Mouse (Mus musculus): ENCODE measurements around the gene Fgfr4. TPM values are rescaled to one million over a fixed set of nuclear protein-coding genes. Genes with fewer than 3 reads are reported as not detected.

Gene Fgfr4
- not detected in 2 replicates for polyA plus RNA-seq (2011; ENCODE audit: insufficient read depth, insufficient read length, low replicate concordance, missing spikeins)

- Histone ChIP-seq H3K4me3 (replicated peaks; ENCODE audit: control insufficient read depth, low read depth, low read length) (no peak within 1 kb of the TSS), H3K27ac (ENCODE audit: control insufficient read depth, insufficient read depth, low read depth, low read length, poor library complexity) (no peak within 1 kb of the TSS), H3K4me1 (ENCODE audit: control insufficient read depth, insufficient read depth, low read length) (no peaks in the 10 kb centered on the region; the same call in 1 of the 2 replicates)
- TF ChIP-seq POLR2A (IDR thresholded peaks at IDR 0.05; ENCODE audit: borderline replicate concordance, control insufficient read depth, low read depth, low read length) (no peak), CTCF (IDR thresholded peaks at IDR 0.05; ENCODE audit: control insufficient read depth, insufficient read depth, low read length) (no peak)
- 4% methylated on average over 61 of the region's 68 CpGs for WGBS
These were observed at the start of gene Fgfr4 for GRCm38 (mm10) chr13:55152621-55153415. Gene Fgfr4, plus strand, starts transcription at chr13:55152640.

DNA sequence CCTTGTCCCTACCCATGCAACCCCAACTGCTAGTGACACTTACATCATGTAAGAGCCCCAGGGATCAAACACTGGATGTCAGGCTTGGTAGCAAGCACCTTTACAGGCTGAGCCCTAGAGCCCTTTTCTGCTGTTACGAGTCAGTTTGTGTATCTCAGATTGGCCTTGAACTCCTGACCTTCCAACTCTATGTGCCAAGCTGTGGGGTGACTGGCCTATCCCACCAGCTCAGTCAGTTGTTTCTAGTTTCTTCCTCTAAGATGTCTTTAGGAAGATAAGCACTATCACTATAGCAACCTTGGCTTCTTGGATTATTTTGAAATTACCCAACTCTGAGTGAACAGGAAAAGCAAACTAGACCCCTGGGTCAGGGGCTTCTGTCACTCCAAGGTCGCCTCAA lies 49.1 kb upstream of the Fgfr4 start:
- H3K4me1 ChIP-seq (ENCODE audit: control insufficient read depth, insufficient read depth, low read length) = peaks cover 5% of the 10 kb centered on the region; the same call in 1 of the 2 replicates
- H3K4me3 ChIP-seq (replicated peaks; ENCODE audit: control insufficient read depth, low read depth, low read length) = no peak overlapping the region
- H3K27ac ChIP-seq (ENCODE audit: control insufficient read depth, insufficient read depth, low read depth, low read length, poor library complexity) = no peak overlapping the region
- TF ChIP-seq CTCF (IDR thresholded peaks at IDR 0.05; ENCODE audit: control insufficient read depth, insufficient read depth, low read length) = no peak
- no peak for TF ChIP-seq POLR2A (IDR thresholded peaks at IDR 0.05; ENCODE audit: borderline replicate concordance, control insufficient read depth, low read depth, low read length)
- WGBS = 70% methylated on average over 2 of the region's 2 CpGs

DNA sequence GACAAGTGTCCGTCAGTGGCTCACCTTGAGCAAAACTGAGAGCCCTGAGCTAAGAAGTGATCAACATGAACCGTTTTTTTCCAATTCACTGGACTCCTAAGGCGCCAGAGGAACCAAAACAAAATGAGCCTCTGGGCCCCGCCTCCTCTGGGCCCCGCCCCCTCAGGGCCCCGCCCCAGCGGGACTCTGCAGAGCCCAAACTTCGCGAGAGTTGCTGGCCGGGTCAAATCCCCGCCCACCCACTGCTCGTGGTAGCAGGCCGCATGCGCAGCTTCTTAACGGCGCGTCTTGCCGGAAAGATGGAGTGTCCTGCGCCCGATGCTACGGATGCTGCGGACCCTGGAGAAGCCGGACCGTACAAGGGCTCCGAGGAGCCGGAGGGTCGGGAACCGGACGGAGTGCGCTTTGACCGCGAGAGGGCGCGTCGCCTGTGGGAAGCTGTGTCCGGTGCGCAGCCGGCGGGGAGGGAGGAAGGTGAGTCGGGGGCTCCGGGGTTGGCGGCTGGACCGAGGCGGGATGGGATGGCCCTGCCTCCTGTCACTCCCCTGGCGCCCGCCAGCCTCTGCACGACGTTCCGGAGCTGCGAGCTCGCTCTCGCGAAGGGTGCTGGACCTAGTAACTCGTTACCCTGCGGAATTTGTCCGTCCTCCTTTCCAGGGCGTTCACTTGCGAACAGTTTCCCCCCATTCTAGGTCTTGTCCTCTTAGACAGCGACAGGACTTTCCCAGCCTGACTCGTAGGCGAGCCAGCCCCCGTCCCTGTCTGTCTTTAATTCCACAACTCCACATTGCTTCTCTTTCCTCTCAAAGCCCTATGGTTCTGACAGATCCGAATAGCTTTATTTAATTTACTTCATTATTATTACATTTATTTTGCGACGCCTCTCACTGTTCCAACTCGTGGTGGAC lies 47.1 kb upstream of the Fgfr4 start, which contains the start of gene Zfp346:
Gene Zfp346 (plus strand): TSS at position 267 of the 908 bp plus-strand sequence.
- under 1% methylated on average over 66 of the region's 66 CpGs for WGBS

GRCm38 (mm10) chr13:55105953-55106691 lies 46.3 kb upstream of the Fgfr4 start:
- TF ChIP-seq CTCF (IDR thresholded peaks at IDR 0.05; ENCODE audit: control insufficient read depth, insufficient read depth, low read length) (no peak), POLR2A (IDR thresholded peaks at IDR 0.05; ENCODE audit: borderline replicate concordance, control insufficient read depth, low read depth, low read length) (no peak)
- WGBS = 23% methylated on average over 8 of the region's 8 CpGs

More for the DNA sequence above, 47.1 kb upstream of the Fgfr4 start, which contains the start of gene Zfp346:
- H3K27ac ChIP-seq (ENCODE audit: control insufficient read depth, insufficient read depth, low read depth, low read length, poor library complexity) = peak within 1 kb of the TSS; percentile 66
- peak; percentile 99 for TF ChIP-seq POLR2A (IDR thresholded peaks at IDR 0.05; ENCODE audit: borderline replicate concordance, control insufficient read depth, low read depth, low read length)
- peak; percentile 23; the same call in 1 of the 2 replicates for TF ChIP-seq CTCF (IDR thresholded peaks at IDR 0.05; ENCODE audit: control insufficient read depth, insufficient read depth, low read length)
- peak within 1 kb of the TSS; percentile 89 for H3K4me3 ChIP-seq (replicated peaks; ENCODE audit: control insufficient read depth, low read depth, low read length)
- peaks cover 4% of the 10 kb centered on the region; the same call in 1 of the 2 replicates for H3K4me1 ChIP-seq (ENCODE audit: control insufficient read depth, insufficient read depth, low read length)

DNA sequence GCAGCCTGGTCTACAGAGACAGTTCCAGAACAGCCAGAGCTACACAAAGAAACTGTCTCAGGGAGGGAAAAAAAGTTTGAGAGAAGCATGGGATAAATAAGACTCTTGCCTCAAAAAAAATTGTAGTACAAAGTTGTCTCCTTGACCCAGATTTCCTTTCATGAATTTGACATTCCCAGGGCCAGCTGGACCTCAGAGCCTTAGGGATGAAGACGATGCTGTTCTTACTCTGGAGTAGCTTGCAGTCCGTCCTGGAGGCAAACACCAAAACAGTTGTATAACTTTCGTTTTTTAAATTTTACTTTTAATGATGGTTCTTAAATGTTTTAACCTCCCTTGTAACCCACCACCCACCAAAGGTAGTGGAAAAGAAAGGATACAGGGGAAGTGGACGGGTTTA lies 45.3 kb upstream of the Fgfr4 start:
- 84% methylated on average over 4 of the region's 4 CpGs for WGBS
- H3K4me3 ChIP-seq (replicated peaks; ENCODE audit: control insufficient read depth, low read depth, low read length) = no peak overlapping the region
- H3K4me1 ChIP-seq (ENCODE audit: control insufficient read depth, insufficient read depth, low read length) = peaks cover 4% of the 10 kb centered on the region; the same call in 1 of the 2 replicates
- TF ChIP-seq POLR2A (IDR thresholded peaks at IDR 0.05; ENCODE audit: borderline replicate concordance, control insufficient read depth, low read depth, low read length) (no peak), CTCF (IDR thresholded peaks at IDR 0.05; ENCODE audit: control insufficient read depth, insufficient read depth, low read length) (no peak)
- H3K27ac ChIP-seq (ENCODE audit: control insufficient read depth, insufficient read depth, low read depth, low read length, poor library complexity) = no peak overlapping the region

More at GRCm38 (mm10) chr13:55105953-55106691, 46.3 kb upstream of the Fgfr4 start:
- peak overlapping the region; percentile 89 for H3K4me3 ChIP-seq (replicated peaks; ENCODE audit: control insufficient read depth, low read depth, low read length)
- H3K27ac ChIP-seq (ENCODE audit: control insufficient read depth, insufficient read depth, low read depth, low read length, poor library complexity) = peak overlapping the region; percentile 66
- H3K4me1 ChIP-seq (ENCODE audit: control insufficient read depth, insufficient read depth, low read length) = peaks cover 4% of the 10 kb centered on the region; the same call in 1 of the 2 replicates

DNA sequence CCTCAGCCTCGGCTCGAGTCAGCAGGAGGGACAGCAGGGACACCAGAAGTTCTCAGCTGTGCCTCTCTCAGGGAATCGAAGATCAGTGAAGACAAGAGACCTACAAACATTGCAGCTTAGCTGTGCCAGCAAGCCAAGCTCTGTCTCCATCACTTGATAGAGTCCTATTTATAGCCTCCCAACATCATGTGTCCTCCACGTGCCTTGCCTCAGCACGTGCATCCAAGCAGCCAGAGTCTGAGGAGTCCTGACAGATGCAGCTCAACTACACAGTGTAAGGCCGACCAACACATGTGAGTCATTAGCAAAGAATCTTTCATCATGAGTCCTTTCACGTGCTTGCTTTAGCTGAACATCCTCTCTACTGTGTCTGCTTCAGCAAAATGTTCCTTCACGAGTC lies 44.7 kb upstream of the Fgfr4 start:
- TF ChIP-seq POLR2A (IDR thresholded peaks at IDR 0.05; ENCODE audit: borderline replicate concordance, control insufficient read depth, low read depth, low read length) (no peak), CTCF (IDR thresholded peaks at IDR 0.05; ENCODE audit: control insufficient read depth, insufficient read depth, low read length) (no peak)
- no peak overlapping the region for H3K4me3 ChIP-seq (replicated peaks; ENCODE audit: control insufficient read depth, low read depth, low read length)
- peaks cover 4% of the 10 kb centered on the region; the same call in 1 of the 2 replicates for H3K4me1 ChIP-seq (ENCODE audit: control insufficient read depth, insufficient read depth, low read length)
- WGBS = 81% methylated on average over 8 of the region's 8 CpGs
- no peak overlapping the region for H3K27ac ChIP-seq (ENCODE audit: control insufficient read depth, insufficient read depth, low read depth, low read length, poor library complexity)

GRCm38 (mm10) chr13:55114375-55114774 lies 38.1 kb upstream of the Fgfr4 start:
- WGBS = 51% methylated on average over 6 of the region's 6 CpGs
- no peak overlapping the region for H3K27ac ChIP-seq (ENCODE audit: control insufficient read depth, insufficient read depth, low read depth, low read length, poor library complexity)
- H3K4me1 ChIP-seq (ENCODE audit: control insufficient read depth, insufficient read depth, low read length) = no peaks in the 10 kb centered on the region
- no peak overlapping the region for H3K4me3 ChIP-seq (replicated peaks; ENCODE audit: control insufficient read depth, low read depth, low read length)
- TF ChIP-seq POLR2A (IDR thresholded peaks at IDR 0.05; ENCODE audit: borderline replicate concordance, control insufficient read depth, low read depth, low read length) (no peak), CTCF (IDR thresholded peaks at IDR 0.05; ENCODE audit: control insufficient read depth, insufficient read depth, low read length) (no peak)

Measured in bone marrow, adult 2 months (tissue).